Mouse (Mus musculus): Measurements from ENCODE around the gene Pip4k2a.

DNA sequence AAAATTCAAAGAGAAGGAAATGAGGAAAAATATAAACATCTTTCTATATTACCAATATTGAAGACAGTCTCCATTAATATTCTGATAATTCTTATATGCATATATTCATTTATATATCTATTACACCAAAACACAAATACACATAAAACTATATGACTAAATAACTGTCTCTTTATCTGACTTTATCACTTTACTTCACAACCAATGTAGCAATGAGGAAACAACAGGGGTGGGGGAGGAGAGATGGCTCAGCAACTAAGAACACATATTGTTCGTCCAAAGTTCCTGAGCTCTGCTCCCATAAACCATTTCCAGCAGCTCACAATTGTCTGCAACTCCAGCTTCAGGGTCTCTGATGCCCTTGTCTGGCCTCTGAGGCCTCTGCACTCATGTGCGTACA is 47.2 kb downstream of the Pip4k2a start:
- no peak for TF ChIP-seq CTCF (conservative IDR thresholded peaks at IDR 0.05; ENCODE audit: insufficient read depth, insufficient read length, low read depth, low read length)
- no peak for TF ChIP-seq POLR2A (IDR thresholded peaks at IDR 0.05; ENCODE audit: low read depth, low read length)
